Mouse (Mus musculus): ENCODE measurements around the gene Syvn1.
A peak's percentile ranks its signal among the peaks of the same experiment; 100 is the strongest.

The Syvn1 gene

DNA sequence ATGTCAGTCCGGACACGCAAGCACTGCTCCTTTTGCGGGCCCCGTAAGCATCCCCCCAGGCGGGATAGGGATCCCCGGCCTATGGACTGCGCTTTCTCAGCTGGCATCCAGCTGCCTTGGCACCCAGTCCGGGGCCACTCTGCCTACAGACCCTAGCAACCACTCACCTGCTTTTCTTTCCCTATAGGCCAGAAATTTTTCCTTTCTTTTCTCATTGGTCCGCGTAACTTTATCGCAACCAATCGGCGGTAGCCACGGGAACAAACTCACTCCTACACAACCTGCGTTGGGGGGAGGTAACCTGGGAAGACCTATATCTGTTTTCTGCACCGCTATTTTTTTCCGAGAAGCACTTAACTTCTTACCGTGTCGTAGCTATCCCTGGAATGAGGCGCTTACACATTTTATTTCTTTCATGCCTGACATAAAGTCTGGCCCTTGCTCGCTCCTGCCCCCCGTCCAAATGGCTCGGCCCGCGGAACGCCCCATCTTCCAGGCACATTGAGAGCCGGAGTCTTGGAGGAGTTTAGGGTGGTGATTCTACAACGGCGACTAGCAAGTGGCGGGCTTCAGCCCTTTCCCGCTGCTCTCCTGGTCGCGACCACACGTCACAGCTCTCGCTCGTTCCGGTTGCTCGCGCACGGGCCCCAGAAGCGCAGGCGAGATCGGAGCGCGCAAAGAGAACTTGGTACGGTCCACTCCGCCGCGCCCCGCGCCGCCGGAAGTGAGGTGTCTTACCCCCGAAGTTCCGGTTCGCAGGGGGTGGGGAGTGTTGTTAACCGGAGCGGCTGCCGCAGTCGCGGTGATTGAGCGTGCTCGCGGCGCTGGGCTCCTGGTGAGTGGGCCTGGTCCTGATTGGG, at the start of gene Syvn1:
TSS of gene Syvn1 (plus strand) at position 283 of the 860 bp plus-strand sequence.
- peak; percentile 90 to 91 for DNase-seq (ENCODE audit: low spot score in 2 of 2)

DNA sequence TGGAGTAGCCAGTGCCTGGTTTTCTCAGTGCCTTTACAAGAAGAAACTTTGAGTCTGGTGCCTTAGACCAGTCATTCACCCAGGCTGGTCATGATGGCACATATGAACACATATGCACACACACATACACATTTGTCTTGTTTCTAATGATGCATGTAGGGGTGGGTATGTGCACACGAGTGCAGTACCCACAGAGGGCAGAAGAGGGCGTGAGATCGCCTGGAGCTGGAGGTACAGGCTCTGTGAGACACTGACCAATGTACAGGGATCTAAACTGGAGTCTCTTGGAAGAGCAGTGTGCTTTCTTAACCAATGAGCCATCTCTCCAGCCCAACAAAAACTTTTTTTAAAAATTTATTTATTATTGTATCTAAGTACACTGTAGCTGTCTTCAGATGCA, 48.2 kb upstream of the Syvn1 start:
- DNase-seq (ENCODE audit: low spot score in 2 of 2) = no peak

DNA sequence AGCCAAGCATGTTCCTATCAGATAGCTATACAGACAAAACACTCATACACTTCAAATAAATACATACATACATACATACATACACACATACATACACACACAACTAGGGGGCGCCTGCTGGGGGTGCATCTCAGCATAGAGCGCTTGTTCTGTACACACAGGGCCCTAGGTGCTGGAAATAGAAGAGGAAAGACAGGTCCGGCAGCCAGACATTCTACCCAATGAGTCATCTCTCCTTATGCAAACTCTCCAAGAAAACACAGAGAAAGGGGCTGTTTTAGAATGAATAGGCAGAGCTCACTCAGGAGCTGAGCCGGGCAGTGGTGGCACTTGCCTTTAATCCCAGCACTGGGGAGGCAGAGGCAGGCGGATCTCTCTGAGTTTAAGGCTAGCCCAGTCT, 46.4 kb upstream of the Syvn1 start:
- no peak for DNase-seq (ENCODE audit: low spot score in 2 of 2)

DNA sequence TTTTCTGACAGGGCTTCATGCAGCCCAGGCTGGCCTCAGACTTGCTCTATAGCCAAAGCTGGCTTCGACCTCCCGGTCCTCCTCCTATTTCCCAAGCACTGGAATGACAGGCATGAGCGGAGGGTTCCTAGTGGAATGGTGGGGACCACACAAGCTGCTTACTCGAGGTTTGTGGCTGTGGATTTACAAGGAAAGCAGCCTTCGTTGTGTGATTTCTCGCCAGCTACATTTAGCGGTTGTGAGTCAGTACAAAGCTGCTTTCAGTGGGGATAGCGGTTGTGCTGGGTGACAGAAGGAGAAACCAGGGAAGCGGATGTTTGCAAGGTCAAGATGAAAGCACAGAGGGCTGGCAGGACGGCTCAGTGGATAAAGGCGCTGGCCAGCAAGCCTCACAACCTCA, 40.8 kb upstream of the Syvn1 start:
- DNase-seq (ENCODE audit: low spot score in 2 of 2) = no peak

DNA sequence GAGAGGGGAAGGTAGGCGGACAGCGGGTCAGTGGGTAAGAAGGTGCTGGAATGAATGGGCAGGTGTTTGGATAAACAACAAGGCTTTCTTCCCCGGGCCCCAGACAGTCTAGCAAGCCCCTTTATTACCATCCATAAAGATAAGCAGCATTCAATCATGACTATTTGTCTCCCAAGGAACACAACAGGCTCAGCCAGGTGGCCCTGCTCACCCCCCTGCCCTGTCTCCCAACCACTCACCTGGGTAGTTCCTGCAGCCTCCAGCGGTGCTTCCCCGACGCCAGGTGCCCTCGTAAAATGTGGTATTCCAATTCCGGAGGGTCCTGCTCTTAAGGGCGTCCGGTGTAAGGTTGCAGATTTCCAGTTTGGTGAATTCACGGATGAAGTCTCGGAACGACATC, 39.4 kb upstream of the Syvn1 start:
- no peak for DNase-seq (ENCODE audit: low spot score in 2 of 2)

DNA sequence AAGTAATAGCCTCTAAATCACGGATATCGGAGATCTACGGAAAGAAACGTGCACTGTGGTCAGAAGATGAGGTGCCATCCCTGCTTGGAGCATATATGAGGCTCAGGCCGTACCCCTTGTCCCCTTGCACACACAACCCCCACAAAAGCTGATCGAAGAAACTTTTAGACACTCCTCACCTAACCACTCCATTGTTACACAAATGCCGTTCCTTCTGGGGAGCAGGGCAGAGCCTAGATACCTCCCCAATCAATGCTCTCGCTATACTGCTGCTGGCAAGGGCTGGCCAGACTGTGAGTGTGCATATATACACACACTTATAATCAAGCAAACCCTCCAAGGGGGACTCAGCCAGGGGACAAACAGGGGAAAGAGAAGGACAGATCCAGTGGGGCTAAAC, 37.2 kb upstream of the Syvn1 start:
- no peak for DNase-seq (ENCODE audit: low spot score in 2 of 2)

DNA sequence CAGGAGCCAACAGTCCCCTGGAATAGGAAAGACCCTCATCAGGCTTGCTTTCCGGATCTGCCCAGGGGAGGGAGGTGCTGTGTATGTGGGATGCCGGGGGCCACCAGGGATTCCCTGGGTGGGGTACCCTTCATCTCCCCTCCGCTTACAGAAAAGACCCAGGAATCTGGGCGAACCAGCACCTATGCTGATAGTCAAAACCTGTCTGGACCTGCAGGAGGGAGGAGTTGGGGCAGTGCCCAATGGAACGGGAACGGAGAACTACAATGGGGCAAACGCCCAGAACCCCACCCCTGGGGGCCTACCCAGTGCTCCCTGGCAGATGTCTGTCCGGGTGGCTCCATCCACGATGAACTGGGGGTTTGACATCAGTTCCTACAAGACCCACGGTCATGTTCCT, 32.7 kb upstream of the Syvn1 start:
- no peak for DNase-seq (ENCODE audit: low spot score in 2 of 2)

DNA sequence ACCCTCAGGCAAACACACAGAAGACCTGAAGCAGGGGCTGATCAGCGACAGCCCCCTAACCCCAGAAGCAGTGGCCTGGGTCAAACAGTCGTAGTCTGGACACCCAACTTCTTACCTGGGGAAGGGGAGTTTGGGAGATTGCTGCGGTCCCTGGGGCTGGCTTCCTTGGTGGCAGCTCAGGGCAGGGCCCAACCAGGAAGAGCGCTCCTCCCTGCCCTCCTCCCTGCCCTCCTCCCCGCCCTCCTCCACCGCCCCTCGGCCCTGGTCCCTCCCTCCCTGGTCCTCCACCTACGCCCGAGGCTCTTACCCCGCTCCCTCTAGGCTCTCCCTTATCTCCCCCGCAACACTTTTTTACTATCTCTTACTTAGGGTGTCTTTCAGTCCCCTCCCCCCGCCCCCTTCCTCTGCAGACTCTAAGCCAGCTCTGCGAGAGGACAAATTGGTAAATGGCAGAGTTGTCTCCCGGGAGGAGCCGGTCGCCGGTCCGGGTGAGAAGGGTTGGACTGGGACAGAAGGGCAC, 31.3 kb upstream of the Syvn1 start:
- DNase-seq (ENCODE audit: low spot score in 2 of 2) = peak; percentile 16 to 21

DNA sequence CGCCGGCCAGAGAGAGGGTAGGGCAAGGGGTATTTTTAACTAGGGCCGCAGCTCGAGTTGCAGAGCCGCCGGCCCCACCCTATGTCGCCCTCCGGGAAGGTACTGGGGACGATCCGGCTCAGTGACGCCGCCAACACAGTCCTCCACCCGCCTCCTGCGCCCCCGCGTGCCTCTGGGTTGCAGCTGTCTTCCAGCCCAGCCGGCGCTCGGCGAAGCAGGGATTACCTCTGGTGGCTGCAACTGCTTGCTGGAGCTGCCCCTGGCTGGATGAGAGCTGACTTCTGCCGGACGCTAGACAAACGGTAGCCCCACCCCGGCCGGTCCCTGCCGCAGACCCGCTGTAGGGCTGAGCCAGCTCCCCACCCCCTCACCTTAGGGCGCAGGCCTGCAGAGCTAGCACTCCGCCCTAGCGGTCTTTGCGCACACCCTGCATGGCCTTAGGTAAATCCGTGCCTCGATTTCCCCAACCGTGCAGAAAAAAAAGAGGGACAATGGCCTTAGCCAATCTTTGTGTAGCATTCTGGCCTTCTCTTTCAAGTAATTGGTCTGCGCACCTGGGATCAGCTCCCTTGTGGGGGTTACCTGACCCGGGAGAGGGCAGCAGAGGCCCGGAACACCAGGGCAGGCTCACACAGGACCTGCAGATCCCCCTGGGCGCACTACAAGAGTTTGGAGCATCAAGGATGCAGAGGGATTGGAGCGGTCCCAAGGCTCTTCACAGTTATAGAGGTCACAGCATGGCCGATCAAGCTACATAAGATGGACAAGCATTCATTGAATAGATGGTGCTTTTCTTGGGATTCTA, 30.7 kb upstream of the Syvn1 start, which contains the start of gene Capn1:
TSS of gene Capn1 (minus strand) at position 387 of the 805 bp plus-strand sequence.
- peak; percentile 41 to 59 for DNase-seq (ENCODE audit: low spot score in 2 of 2)

DNA sequence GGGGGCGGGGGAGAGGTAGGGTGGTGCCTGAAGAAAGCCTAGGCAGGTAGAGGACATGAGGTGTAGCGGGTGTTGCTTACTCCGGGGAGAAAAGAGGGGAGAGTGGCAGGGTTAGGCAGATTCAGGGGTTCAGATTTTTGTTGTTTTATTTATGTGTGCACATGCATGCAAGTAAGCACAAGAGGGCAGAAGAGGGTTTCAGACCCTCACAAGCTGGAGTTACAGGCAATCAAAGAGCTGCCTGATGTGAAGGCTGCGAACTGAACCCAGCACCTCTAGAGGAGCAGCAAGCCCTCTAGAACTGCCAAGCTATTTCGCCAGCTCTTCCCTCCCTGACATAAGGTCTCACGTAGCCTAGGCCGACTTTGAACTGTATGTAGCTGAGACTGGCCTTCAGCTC, 29.8 kb upstream of the Syvn1 start:
- DNase-seq (ENCODE audit: low spot score in 2 of 2) = no peak

DNA sequence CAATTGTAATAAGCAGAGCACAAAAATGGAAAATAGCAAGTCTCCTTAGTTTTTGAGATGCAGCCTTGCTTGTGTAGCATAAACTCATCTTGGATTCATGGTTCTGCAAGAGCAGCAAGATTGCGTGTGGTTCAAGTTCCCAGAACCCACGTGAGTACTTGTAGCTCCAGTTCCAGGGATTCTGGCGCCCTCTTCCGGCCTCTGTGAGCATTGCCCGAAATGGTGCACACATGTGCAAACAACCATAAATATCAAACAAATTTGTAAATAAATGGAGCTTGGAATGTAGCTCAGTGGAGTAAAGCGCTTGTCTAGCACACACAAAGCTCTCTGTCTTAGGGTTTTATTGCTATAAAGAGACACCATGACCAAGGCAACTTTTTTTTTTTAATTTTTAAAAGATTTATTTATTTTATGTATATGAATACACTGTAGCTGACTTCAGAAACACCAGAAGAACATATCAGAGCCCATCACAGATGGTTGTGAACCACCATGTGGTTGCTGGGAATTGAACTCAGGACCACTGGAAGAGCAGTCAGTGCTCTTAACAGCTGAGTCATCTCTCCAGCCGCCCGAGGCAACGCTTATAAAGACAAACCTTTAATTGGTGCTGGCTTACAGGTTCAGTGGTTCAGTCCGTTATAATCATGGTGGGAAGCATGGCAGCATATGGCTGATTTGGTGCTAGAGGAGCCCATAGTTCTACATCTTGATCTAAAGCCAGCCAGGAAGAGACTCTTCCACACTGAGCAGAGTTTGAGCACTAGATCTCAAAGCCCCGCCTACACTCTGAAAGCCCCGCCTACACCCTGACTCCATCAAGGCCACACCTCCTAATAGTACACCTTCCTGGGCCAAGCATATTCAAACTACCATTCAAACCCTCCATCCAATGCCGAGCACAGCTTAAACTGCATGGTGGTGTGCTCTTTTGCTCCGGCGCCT, 28.0 kb upstream of the Syvn1 start:
- DNase-seq (ENCODE audit: low spot score in 2 of 2) = peak; percentile 83 to 87

DNA sequence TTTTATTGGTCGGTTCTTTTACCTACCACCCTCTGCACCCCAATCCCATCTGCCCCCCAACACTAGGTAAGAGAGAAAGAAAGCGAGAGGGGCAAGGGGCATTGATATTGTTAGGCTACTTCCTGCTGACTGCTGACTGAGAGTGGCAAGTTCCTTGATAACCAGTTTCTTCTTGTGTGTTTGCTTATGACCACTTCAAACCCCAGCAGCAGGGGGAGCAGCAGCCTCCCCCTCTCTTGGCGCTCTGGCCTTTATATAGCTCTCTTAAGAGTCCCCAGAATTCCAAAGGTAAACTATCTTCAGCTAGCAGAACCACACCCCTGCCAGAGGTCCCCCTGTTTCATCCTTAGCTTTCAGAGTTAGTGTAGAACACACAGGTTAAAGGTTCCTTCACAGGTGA, 26.1 kb upstream of the Syvn1 start:
- DNase-seq (ENCODE audit: low spot score in 2 of 2) = no peak

DNA sequence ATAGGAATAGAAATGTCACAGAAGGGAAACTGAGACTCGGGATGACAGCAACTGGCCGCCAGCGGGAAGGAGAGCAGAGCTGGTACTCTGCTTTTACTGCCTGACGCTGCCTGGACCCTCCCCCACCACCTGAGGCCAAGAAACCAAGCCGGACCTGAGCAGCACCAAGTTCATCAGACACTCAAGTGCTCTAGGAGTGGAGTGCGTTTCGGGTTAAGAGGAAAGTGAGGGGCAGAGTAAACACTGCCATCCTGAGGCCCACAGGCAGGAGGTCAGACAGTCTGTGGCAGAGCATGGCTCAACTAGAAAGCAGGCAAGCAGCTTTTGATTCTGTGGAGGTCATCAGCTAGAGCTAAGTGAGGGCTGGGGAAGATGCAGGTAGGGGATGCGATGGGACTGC, 23.3 kb upstream of the Syvn1 start:
- DNase-seq (ENCODE audit: low spot score in 2 of 2) = no peak

DNA sequence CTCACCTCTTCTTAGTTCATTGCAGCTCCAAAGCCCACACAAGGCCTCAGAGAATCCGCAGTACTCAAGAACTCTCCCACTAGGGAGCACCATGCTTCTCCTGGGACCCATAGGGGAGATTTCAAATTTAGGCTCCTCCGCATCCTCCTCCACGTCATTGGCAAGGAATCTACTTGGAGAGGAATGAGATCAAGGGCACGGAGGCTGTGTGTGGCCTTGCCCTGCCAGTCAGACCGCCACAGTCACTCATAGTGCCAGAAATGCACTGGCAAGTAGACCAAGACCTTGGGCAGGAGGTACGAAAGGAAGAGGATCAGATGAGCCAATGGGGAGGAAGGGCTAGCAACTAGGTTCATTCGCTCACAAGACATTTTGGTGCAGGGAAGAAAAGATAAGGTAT, 22.4 kb upstream of the Syvn1 start:
- DNase-seq (ENCODE audit: low spot score in 2 of 2) = no peak

DNA sequence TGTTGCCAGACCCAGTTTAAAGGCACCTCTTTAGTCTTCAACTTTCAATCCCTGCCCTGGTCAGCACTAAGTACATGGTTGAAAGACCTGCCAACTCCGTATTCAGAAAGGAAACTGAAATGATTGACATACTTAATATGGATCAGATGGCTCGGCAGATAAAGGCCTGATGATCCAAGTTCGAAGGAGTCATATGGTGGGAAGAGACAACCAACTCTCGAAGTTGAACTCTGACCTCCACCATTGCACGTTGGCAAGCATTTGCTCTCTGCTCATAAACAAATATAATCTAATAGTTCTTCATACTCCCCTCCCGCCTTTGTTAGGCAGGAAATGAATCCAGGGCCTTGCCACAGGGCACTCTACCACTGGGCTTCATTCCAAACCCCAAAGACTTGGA, 17.4 kb upstream of the Syvn1 start:
- DNase-seq (ENCODE audit: low spot score in 2 of 2) = no peak

DNA sequence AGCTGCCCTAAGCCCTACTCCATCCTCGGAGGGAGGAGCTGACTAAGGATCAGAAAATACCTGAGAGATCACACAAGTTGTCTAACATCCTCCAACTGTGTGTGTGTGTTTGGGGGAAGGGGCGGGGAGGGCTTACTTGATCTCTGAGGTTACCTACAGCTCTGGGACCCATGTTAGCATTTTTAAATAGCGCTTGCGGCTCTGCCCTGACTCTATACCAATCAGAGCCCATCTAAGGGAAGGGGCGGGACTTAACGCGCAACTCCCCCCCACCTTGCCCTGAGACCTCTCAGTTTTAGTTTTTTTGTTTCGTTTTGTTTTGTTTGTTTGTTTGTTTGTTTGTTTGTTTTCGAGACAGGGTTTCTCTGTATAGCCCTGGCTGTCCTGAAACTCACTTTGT, 16.9 kb upstream of the Syvn1 start:
- DNase-seq (ENCODE audit: low spot score in 2 of 2) = no peak

DNA sequence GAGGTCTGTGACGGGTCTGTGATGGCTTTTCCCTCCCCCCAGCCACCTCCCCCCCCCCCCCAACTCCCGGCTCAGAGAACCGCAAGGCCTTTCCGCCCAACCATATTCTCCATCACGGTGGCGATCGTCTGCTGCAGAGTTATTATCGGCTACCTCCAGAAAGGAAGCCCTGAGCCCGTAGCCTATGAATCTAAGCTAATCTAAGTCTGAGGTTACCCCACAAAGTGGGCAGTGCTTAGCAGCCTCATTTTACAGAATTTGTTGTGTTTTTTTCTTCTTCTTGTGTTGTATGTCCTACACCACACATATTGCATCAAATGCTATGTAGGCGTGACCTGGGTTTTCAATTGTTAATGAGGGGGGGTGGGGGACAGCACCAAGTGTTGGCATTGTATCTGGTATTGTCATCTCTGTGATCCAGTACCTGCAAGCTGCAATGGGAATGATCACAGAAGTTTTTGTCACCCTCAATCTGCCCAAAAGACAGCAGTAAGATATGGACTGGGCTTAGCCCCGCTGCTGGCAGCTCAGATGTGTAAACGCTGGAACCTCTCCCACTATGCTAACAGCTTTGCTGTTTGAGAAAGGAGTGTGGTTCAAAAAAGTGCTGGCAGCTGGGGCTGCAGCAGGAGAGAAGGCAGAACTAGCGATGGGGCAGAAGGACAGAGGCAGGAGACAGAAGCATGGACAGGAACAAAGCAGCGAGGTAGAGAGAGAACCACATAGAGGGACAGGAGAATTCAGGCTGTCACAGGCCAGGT, 15.7 kb upstream of the Syvn1 start:
- DNase-seq (ENCODE audit: low spot score in 2 of 2) = no peak

DNA sequence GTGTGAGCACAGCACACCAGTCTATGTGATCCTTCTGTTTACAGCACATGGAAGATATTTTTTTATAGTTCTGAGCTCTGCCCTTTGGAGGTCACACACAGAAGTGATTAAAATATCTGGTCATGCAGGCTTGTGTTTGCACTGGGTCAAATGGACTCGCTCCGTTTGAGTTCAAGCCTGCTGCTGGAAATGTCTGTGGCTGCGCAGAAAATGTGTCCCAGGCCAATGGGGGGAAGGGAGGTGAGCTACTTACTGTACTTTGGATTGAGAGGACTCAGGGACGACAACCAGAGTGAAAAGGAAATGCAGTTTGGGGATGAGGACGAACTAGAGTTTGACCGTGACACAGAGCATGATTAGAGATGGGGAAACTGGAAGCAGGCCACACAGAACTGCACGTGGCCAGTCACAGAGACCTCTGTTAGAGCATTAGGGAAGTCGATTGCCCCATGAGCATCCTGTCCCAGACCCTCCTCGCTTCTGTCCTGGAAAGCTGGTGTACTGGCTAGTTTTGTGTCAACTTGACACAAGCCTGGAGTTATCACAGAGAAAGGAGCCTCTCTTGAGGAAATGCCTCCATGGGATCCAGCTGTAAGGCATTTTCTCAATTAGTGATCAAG, 10.3 kb upstream of the Syvn1 start:
- DNase-seq (ENCODE audit: low spot score in 2 of 2) = no peak

DNA sequence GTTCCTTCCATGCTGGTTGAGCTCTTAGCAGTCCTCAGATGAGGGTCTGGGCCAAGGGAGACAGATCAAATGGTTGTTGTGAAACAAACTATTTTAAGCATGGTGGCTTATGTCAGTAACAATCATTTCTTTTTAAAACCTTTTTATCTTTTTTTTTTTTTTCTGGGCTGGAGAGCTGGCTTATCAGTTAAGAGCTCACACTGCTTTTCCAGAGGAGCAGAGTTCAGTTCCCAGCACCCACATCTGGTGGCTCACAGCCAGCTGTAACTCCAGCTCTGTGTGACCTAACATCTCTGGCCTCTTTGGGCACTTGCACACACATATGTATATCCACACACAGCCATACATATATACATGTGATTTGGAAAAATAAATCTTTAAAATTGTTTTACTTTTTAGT, 8.7 kb upstream of the Syvn1 start:
- DNase-seq (ENCODE audit: low spot score in 2 of 2) = no peak

DNA sequence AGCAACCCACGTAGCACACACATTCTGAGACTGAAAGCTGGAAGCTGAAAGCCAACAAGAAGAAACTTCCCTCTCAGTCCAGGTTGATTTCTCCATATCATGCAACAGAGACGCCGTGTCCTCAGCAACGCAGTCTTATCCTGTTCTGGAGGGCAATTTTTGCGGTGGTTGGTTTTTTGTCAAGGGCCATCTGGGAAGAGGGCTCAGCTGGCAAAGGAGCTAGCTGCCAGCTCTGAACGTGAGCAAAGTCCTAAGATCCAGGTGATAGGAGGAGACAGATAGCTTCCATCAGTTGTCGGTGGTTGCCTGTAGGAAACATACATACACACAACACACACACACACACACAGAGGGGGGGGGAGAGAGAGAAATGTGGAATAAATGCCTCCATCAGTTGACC, 8.1 kb upstream of the Syvn1 start:
- DNase-seq (ENCODE audit: low spot score in 2 of 2) = no peak
